Mouse (Mus musculus) limb, embryonic 10.5 days (tissue): ENCODE results near the gene Ccdc184. TPM values are rescaled to one million over a fixed set of nuclear protein-coding genes. Genes with fewer than 3 reads are reported as not detected.

Experiments used
- DNase-seq: peaks from one replicate; pipeline ENCODE4 v3.0.0-alpha.2; 2017; ENCODE audit warnings: low spot score
- H3K27ac ChIP-seq: fragments of 300-500 bp; sonication (generic); 2 replicates; pipeline ENCODE4 v1.5.1; 2016; ENCODE audit warnings: mild to moderate bottlenecking
- H3K27me3 ChIP-seq: fragments of 300-500 bp; sonication (generic); 2 replicates; pipeline ENCODE4 v1.6.1; 2016; ENCODE audit warnings: low read depth, mild to moderate bottlenecking; ENCODE audit not compliant: poor library complexity, severe bottlenecking
- H3K36me3 ChIP-seq: fragments of 300-500 bp; sonication (generic); 2 replicates; pipeline ENCODE4 v1.6.1; 2016; ENCODE audit warnings: mild to moderate bottlenecking, moderate library complexity
- H3K4me1 ChIP-seq: fragments of 300-500 bp; sonication (generic); 2 replicates; pipeline ENCODE4 v1.6.1; 2016
- H3K4me3 ChIP-seq: fragments of 300-500 bp; sonication (generic); 2 replicates; pipeline ENCODE4 v1.5.1; 2016; ENCODE audit warnings: mild to moderate bottlenecking, moderate library complexity
- H3K9me3 ChIP-seq: fragments of 300-500 bp; sonication (generic); replicated peaks from 2 replicates; pipeline ENCODE4 v1.6.1; 2016; ENCODE audit warnings: mild to moderate bottlenecking
- WGBS: fragments of 180-500 bp; shearing (Covaris S2); methylation state at CpG from one replicate; pipeline ENCODE4 v1.1.7; 2016; 5-methylcytosine and 5-hydroxymethylcytosine counted together
- polyA plus RNA-seq: library from polyadenylated mRNA; unstranded; fragments of >200 nt; fragmentation: Nextera tagmentation; extraction: Ambion mirVana; gene quantifications from 2 replicates; pipeline ENCODE4 v1.2.1, GENCODE M21; 2016

Gene Ccdc184
- polyA plus RNA-seq, 1 experiment from 2014 or later = 0.33 TPM

DNA sequence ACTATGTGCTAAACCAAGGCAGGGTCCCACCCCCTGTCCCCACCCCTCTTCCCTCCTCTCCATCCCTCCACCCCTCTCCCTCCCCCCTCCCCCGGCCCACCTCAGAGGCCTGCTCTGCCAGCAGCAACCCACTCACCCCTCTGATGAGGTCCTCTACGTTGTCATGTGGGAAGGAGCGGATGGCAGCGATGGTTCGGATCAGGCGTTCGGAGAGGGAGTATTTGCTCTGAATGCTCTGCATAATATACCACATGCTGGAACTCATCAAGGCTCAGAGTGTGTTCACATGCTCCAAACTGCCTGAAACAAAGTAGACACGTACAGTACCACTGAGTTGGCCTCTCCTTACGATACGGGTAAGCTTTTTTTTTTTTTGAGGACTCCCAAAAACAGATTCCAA is 24.4 kb upstream of the Ccdc184 start:
- peaks cover 14% of the 10 kb centered on the region for H3K4me1 ChIP-seq
- DNase-seq = no peak
- no peak overlapping the region for H3K27ac ChIP-seq
- no peak overlapping the region for H3K4me3 ChIP-seq
- H3K9me3 ChIP-seq = no peaks in the 10 kb centered on the region
- peaks cover 47% of the 10 kb centered on the region for H3K36me3 ChIP-seq
- H3K27me3 ChIP-seq = no peaks in the 10 kb centered on the region
- WGBS = 85% methylated on average over 10 of the region's 10 CpGs

- under 1% methylated on average over 36 of the region's 36 CpGs for WGBS
- DNase-seq = no peak
- H3K36me3 ChIP-seq = peaks cover 26% of the 10 kb centered on the region
- H3K27ac ChIP-seq = peak overlapping the region; percentile 90
- H3K27me3 ChIP-seq = no peaks in the 10 kb centered on the region
- no peaks in the 10 kb centered on the region for H3K9me3 ChIP-seq
- H3K4me3 ChIP-seq = peak overlapping the region; percentile 100
- peaks cover 14% of the 10 kb centered on the region for H3K4me1 ChIP-seq
Measured at GRCm38 (mm10) chr15:98144861-98145507, 22.0 kb upstream of the Ccdc184 start.

- 1% methylated on average over 38 of the region's 38 CpGs for WGBS
- H3K27ac ChIP-seq = peak overlapping the region; percentile 90
- H3K4me3 ChIP-seq = peak overlapping the region; percentile 100
- no peaks in the 10 kb centered on the region for H3K9me3 ChIP-seq
- no peaks in the 10 kb centered on the region for H3K27me3 ChIP-seq
- peaks cover 19% of the 10 kb centered on the region for H3K36me3 ChIP-seq
- DNase-seq = peak; percentile 96
- H3K4me1 ChIP-seq = peaks cover 14% of the 10 kb centered on the region
Measured at GRCm38 (mm10) chr15:98145559-98146181, 21.3 kb upstream of the Ccdc184 start.

GRCm38 (mm10) chr15:98148356-98148755 is 18.6 kb upstream of the Ccdc184 start:
- H3K4me3 ChIP-seq = no peak overlapping the region
- H3K27ac ChIP-seq = no peak overlapping the region
- no peaks in the 10 kb centered on the region for H3K9me3 ChIP-seq
- WGBS = 85% methylated on average over 3 of the region's 3 CpGs
- no peaks in the 10 kb centered on the region for H3K27me3 ChIP-seq
- H3K4me1 ChIP-seq = peaks cover 14% of the 10 kb centered on the region
- no peaks in the 10 kb centered on the region for H3K36me3 ChIP-seq
- no peak for DNase-seq

DNA sequence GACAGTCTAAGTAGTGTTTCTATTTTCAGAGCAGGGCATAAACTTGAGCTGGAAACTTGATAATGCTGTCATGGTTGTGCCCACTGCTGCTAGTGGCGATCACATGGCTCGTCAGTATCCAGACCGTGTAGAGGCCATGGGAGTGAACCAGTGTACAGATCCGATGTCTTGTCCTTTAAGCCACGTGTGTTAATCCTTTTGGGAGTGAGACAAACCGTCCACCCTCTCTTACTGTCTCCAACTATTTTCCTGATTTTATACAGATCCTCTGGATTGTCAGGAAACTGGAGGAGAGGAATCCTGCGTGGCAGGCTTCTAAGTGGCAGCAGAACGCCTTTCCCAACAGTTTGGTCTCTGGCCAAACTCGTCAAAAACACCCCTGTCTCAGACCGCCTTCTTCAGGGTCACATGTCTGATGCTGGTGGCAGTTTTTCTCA is 17.8 kb upstream of the Ccdc184 start:
- WGBS = 82% methylated on average over 10 of the region's 10 CpGs
- Histone ChIP-seq H3K4me1 (peaks cover 14% of the 10 kb centered on the region), H3K4me3 (no peak overlapping the region), H3K9me3 (no peaks in the 10 kb centered on the region), H3K27me3 (no peaks in the 10 kb centered on the region), H3K36me3 (no peaks in the 10 kb centered on the region), H3K27ac (no peak overlapping the region)
- no peak for DNase-seq

GRCm38 (mm10) chr15:98152916-98153315 is 14.0 kb upstream of the Ccdc184 start:
- no peak overlapping the region for H3K4me3 ChIP-seq
- no peaks in the 10 kb centered on the region for H3K4me1 ChIP-seq
- DNase-seq = no peak
- no peak overlapping the region for H3K27ac ChIP-seq
- no peaks in the 10 kb centered on the region for H3K9me3 ChIP-seq
- no peaks in the 10 kb centered on the region for H3K27me3 ChIP-seq
- no peaks in the 10 kb centered on the region for H3K36me3 ChIP-seq
- WGBS = 78% methylated on average over 7 of the region's 7 CpGs

- H3K9me3 ChIP-seq = no peaks in the 10 kb centered on the region
- WGBS = 46% methylated on average over 3 of the region's 3 CpGs
- no peak overlapping the region for H3K27ac ChIP-seq
- no peak for DNase-seq
- H3K4me3 ChIP-seq = no peak overlapping the region
- H3K4me1 ChIP-seq = no peaks in the 10 kb centered on the region
- no peaks in the 10 kb centered on the region for H3K27me3 ChIP-seq
- no peaks in the 10 kb centered on the region for H3K36me3 ChIP-seq
Measured at GRCm38 (mm10) chr15:98153625-98154024, 13.3 kb upstream of the Ccdc184 start.

GRCm38 (mm10) chr15:98154146-98154545 is 12.8 kb upstream of the Ccdc184 start:
- Histone ChIP-seq H3K27ac (no peak overlapping the region), H3K36me3 (no peaks in the 10 kb centered on the region), H3K4me3 (no peak overlapping the region), H3K27me3 (no peaks in the 10 kb centered on the region), H3K4me1 (no peaks in the 10 kb centered on the region), H3K9me3 (no peaks in the 10 kb centered on the region)
- DNase-seq = no peak
- 67% methylated on average over 4 of the region's 4 CpGs for WGBS

GRCm38 (mm10) chr15:98154631-98155030 is 12.3 kb upstream of the Ccdc184 start:
- Histone ChIP-seq H3K27me3 (no peaks in the 10 kb centered on the region), H3K27ac (no peak overlapping the region), H3K4me1 (no peaks in the 10 kb centered on the region), H3K36me3 (no peaks in the 10 kb centered on the region), H3K9me3 (no peaks in the 10 kb centered on the region), H3K4me3 (no peak overlapping the region)
- no peak for DNase-seq
- 86% methylated on average over 3 of the region's 3 CpGs for WGBS

DNA sequence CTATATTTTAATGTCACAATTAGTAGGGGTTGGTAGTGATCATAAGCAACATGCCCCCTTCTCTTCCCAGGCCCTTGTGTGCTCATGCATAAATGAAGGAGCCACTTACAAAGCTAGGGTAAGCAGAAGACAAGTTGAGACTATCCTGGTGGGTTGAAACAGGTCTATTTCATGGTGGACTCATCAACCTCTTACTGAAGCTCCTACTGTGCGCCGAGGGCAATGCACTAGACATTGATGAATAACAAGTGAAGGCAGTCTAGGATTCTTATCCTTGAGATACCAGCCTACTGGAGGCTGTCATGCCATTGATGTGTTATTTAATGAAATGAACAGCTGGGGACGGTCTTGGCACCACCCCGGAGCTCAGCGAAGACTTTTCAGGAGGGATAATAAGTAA is 11.7 kb upstream of the Ccdc184 start:
- no peaks in the 10 kb centered on the region for H3K4me1 ChIP-seq
- 94% methylated on average over 5 of the region's 5 CpGs for WGBS
- DNase-seq = no peak

GRCm38 (mm10) chr15:98155944-98156343 is 11.0 kb upstream of the Ccdc184 start:
- no peaks in the 10 kb centered on the region for H3K4me1 ChIP-seq
- WGBS = 71% methylated on average over 4 of the region's 4 CpGs

More for the DNA sequence above, 11.7 kb upstream of the Ccdc184 start:
- Histone ChIP-seq H3K4me3 (no peak overlapping the region), H3K27ac (no peak overlapping the region), H3K36me3 (no peaks in the 10 kb centered on the region), H3K9me3 (no peaks in the 10 kb centered on the region), H3K27me3 (no peaks in the 10 kb centered on the region)

DNA sequence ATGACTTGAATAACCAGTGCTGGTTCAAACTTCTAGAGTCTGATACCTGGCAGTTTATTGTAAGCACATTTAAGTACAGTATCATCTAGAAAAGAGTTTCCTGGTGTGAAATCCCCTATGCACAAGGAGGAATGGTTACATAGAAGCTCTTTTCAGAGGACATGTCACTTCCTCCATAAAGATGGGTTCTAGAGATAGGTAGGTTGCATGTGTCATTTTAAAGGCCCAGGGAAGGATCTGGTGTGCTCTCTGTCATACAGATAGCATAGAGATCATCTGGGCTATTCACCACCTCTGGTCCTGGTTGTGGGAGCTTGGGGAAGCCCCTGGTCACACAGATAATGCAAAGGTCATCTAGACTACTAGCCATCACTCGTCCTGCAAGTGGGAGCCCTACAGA is 9.7 kb upstream of the Ccdc184 start:
- no peaks in the 10 kb centered on the region for H3K4me1 ChIP-seq
- no peaks in the 10 kb centered on the region for H3K9me3 ChIP-seq
- WGBS = 83% methylated on average over 1 of the region's 1 CpGs
- no peaks in the 10 kb centered on the region for H3K27me3 ChIP-seq
- H3K4me3 ChIP-seq = no peak overlapping the region
- H3K36me3 ChIP-seq = no peaks in the 10 kb centered on the region
- DNase-seq = no peak
- no peak overlapping the region for H3K27ac ChIP-seq

More at GRCm38 (mm10) chr15:98155944-98156343, 11.0 kb upstream of the Ccdc184 start:
- no peak for DNase-seq
- Histone ChIP-seq H3K27me3 (no peaks in the 10 kb centered on the region), H3K36me3 (no peaks in the 10 kb centered on the region), H3K27ac (no peak overlapping the region), H3K4me3 (no peak overlapping the region), H3K9me3 (no peaks in the 10 kb centered on the region)

- H3K4me3 ChIP-seq = no peak overlapping the region
- DNase-seq = no peak
- H3K4me1 ChIP-seq = no peaks in the 10 kb centered on the region
- H3K9me3 ChIP-seq = no peaks in the 10 kb centered on the region
- WGBS = 78% methylated on average over 19 of the region's 19 CpGs
- H3K27ac ChIP-seq = no peak overlapping the region
- peaks cover 17% of the 10 kb centered on the region for H3K27me3 ChIP-seq
- no peaks in the 10 kb centered on the region for H3K36me3 ChIP-seq
Measured at GRCm38 (mm10) chr15:98161026-98161805, 5.7 kb upstream of the Ccdc184 start.
